Mouse (Mus musculus) gastrocnemius, postnatal 4 days (tissue): ENCODE results near the gene Olfr1098. TPM values are rescaled to one million over a fixed set of nuclear protein-coding genes. Genes with fewer than 3 reads are reported as not detected.

Experiments
- DNase-seq, 2 experiments: peaks; one replicate each; pipeline ENCODE4 v3.0.0; 2021 to 2022; ENCODE audit warnings: low spot score in 2 of 2, mixed read lengths in 2 of 2
- long read RNA-seq, 2 experiments: library from polyadenylated mRNA; stranded (forward); transcript quantifications; one replicate each; pipeline ENCODE4 v2.0.0; 2021
- total RNA-seq, 2 experiments: library from RNA; stranded (reverse); gene quantifications; 2 replicates each; pipeline ENCODE4 v1.2.3; 2021

The Olfr1098 gene
- total RNA-seq: not detected
- long read RNA-seq, experiment 1: 0 reads
- long read RNA-seq, experiment 2: 0 reads

DNA sequence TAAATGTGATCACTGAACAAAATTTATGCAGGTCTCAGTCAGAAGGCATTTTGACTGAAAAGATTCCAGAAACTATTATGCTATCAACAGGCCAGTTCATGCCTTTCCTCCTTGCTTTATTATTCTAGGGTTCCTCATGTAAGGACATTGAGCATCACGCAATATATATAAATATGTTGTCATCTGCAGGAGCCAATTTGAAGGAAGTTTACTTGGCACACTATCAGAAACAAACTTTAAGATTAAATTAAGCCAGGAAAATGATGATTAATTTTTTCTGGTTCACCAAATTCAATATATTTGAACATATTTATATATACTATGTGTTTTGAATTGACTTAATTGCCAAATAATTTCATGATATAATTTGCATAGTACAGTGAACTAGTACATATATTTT, at the start of gene Olfr1098:
Olfr1098 (minus strand) TSS at position 101 of the 400 bp plus-strand sequence.
- no peak for DNase-seq

- DNase-seq: no peak
Measured at GRCm38 (mm10) chr2:86960593-86960992, 36.2 kb upstream of the Olfr1098 start, which contains the start of gene Olfr1099. TSS of gene Olfr1099 (minus strand) at chr2:86960693.

DNA sequence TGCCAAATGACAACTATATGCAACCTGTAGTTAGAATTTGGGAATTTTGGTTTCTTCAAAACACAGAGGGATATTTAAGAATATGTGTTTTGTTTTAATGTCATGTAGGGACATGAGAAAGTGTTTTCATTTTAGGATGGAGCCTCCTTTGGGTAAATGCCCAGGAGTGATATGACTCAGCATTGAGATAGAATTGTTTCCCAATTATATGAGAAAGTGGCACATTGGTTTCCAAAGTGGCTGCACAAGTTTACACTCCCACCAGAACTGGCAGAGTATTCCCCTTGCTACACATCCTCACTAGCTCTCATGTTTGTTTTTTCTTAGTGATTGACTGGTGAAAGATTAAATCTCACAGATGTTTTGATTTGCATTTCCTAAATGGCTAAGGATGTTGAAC, 2.2 kb upstream of the Olfr1098 start:
- DNase-seq: no peak

DNA sequence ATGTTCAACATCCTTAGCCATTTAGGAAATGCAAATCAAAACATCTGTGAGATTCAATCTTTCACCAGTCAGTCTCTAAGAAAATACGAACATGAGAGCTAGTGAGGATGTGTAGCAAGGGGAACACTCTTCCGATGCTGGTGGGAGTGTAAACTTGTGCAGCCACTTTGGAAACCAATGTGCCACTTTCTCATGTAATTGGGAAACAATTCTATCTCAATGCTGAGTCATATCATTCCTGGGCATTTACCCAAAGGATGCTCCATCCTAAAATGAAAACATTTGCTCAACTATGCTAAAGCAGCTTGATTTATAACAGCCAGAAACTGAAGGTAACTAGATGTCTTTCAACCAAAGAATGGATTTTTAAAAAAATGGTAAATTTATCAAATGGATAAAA, 18.7 kb downstream of the Olfr1098 start:
- DNase-seq: no peak

- no peak for DNase-seq
Measured at GRCm38 (mm10) chr2:86892116-86892515, 32.2 kb downstream of the Olfr1098 start, which contains the start of gene Olfr1097. TSS of gene Olfr1097 (minus strand) at chr2:86892216.

DNA sequence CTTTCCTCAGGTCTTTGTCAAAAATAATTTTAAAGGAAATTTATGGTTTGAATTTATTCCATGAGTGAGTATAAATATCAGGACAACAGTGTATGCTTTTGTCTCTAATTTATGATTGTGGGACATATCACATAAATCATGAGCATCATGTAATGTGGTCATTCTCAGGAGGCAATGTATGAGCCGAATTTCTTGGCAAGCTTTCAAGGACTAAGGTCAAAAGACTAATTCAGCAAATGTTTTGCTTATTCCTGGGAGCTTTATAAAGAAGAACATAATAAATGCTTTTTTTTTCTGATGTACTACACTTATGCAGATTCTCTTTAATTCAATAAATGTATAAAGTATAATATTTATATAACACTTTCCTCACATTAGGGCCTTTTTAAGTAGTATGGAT, 49.6 kb downstream of the Olfr1098 start, which contains the start of gene Gm13723:
Gm13723 (minus strand) TSS at position 101 of the 400 bp plus-strand sequence.
- DNase-seq: no peak

Other genes starting within 250 kb of the Olfr1098 start
- not detected for gene Olfr1086, start 244.5 kb downstream of the Olfr1098 start, total RNA-seq
- gene Olfr1087, start 226.2 kb downstream of the Olfr1098 start, total RNA-seq: not detected
- gene Olfr1089, start 190.8 kb downstream of the Olfr1098 start, total RNA-seq: not detected
- gene Olfr1090, start 165.6 kb downstream of the Olfr1098 start, total RNA-seq: not detected
- not detected for gene Olfr1093, start 142.1 kb downstream of the Olfr1098 start, total RNA-seq
- gene Olfr141, start 114.5 kb downstream of the Olfr1098 start, total RNA-seq: not detected
- gene Olfr1094, start 99.9 kb downstream of the Olfr1098 start, total RNA-seq: not detected
- gene Olfr1095, start 72.8 kb downstream of the Olfr1098 start, total RNA-seq: not detected
- gene Gm13723, start 49.7 kb downstream of the Olfr1098 start, total RNA-seq: not detected
- not detected for gene Olfr1097, start 32.3 kb downstream of the Olfr1098 start, total RNA-seq
- gene Olfr1099, start 36.1 kb upstream of the Olfr1098 start, total RNA-seq: not detected
- not detected for gene Olfr1100, start 55.4 kb upstream of the Olfr1098 start, total RNA-seq
- gene Olfr1101, start 66.7 kb upstream of the Olfr1098 start, total RNA-seq: not detected
- not detected for gene Olfr1102, start 73.9 kb upstream of the Olfr1098 start, total RNA-seq
- not detected for gene Olfr1104, start 102.5 kb upstream of the Olfr1098 start, total RNA-seq
- gene Olfr1105, start 112.0 kb upstream of the Olfr1098 start, total RNA-seq: not detected
- not detected for gene Olfr1106, start 127.7 kb upstream of the Olfr1098 start, total RNA-seq
- not detected for gene Olfr1107, start 151.3 kb upstream of the Olfr1098 start, total RNA-seq
- gene Olfr1109, start 171.5 kb upstream of the Olfr1098 start, total RNA-seq: not detected
- gene Olfr259, start 190.0 kb upstream of the Olfr1098 start, total RNA-seq: not detected
- gene Olfr1110, start 215.8 kb upstream of the Olfr1098 start, total RNA-seq: not detected
- gene Olfr1111, start 228.1 kb upstream of the Olfr1098 start, total RNA-seq: not detected